Mouse (Mus musculus) heart, adult 2 months (tissue): Measurements from ENCODE around the gene Ten1.

Experiments
- CTCF ChIP-seq: fragments of 200-600 bp; IDR thresholded peaks from 2 replicates; pipeline ENCODE4 v1.8.1; 2022; ENCODE audit warnings: antibody characterized with exemption, mild to moderate bottlenecking, moderate library complexity
- POLR2A ChIP-seq: fragments of 200-500 bp; IDR thresholded peaks from 2 replicates; pipeline ENCODE4 v1.6.1; 2011; ENCODE audit warnings: mild to moderate bottlenecking, low read depth, low read length, control low read depth; ENCODE audit not compliant: insufficient read depth

DNA sequence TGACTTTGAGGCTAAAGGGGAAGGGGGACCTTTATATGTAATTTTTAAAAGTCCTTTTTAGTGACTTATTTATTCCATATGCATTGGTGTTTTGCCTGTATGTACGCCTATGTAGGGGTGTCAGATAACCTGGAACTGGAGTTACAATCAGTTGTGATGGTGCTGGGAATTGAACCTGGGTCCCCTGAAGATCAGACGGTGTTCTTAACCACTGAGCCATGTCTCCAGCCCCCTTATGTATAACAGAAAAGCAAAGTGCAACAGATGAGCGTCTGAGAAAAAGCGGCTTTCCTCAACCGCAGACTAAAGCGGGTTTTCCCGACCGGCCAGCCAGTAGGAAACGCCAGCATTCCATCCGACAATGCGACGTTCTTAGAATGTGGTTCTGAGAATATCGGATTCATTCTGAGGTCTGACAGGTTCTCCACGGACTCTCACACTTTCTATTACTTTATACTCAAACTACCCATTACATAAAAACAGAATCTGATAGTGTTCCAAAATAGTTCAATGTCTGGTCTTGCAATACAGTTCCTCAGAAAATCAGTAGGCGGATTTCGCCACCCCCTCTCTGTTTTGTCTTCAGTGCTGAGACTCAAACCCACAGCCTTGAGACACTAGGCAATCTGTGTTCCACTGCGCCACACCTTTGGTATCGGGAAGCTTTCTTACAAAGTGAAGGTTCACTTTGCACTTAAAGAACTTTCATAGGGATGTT lies 1.6 kb upstream of the Ten1 start:
- TF ChIP-seq CTCF: no peak
- no peak for TF ChIP-seq POLR2A
